Mouse (Mus musculus): ENCODE results near the gene Gm15319.
"Not testable (repeated sequence)": the region's sequence is repeated elsewhere in the genome, so short reads cannot be mapped to it uniquely, and the experiment has no call there.

DNA sequence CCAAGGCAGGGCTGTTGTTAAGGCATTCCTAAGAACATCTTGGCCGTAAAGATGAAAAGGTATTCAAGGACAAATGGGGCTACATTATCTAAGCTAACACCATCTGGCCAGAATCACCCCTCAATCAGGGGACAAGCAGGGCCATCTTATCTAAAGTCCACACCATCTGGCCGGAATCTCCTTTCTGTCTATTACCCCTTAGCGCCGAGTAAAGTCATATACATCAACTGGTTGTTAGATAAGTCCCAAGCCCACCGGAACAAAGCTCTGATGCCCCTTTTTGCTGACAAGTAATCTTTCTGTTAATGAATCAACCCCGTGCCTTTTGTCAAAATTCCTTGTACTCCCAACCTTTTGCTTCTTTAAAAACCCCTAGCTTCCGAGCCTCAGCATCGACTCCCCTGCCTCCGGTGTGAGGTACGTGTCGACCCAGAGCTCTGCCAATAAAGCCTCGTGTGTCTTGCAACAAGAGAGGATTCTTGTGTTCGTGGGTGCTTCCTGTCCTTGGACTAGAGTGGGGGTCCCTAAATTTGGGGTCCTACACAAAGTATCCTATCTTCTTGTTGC lies 65.0 kb downstream of the Gm15319 start:
- TF ChIP-seq CTCF (IDR thresholded peaks at IDR 0.05; ENCODE audit: extremely low read depth, insufficient read length, insufficient replicate concordance, low read depth, low read length); POLR2A (IDR thresholded peaks at IDR 0.05; ENCODE audit: low read depth, low read length): not testable (repeated sequence)

Data from small intestine, adult 2 months (tissue).